Mouse (Mus musculus) testis, postnatal 10 days (tissue): Measurements from ENCODE around the gene Vmn1r83.

Source experiments
- DNase-seq: peaks from one replicate; pipeline ENCODE4 v3.0.0; 2021; ENCODE audit warnings: low spot score

Vmn1r83 gene

GRCm38 (mm10) chr7:12329381-12329780 lies at the start of gene Vmn1r83:
Vmn1r83 (minus strand) TSS chr7:12329481.
- no peak for DNase-seq

GRCm38 (mm10) chr7:12369173-12369572 lies 39.9 kb upstream of the Vmn1r83 start, which contains the start of gene Vmn1r84:
Vmn1r84 (minus strand) TSS chr7:12369273.
- DNase-seq = no peak

GRCm38 (mm10) chr7:12300130-12300529 lies 29.2 kb downstream of the Vmn1r83 start, which contains the start of gene Vmn1r82:
Vmn1r82 (plus strand) TSS chr7:12300430.
- no peak for DNase-seq
